Mouse (Mus musculus) subcutaneous adipose tissue, adult 2 months (tissue): ENCODE results near the gene Ksr1. TPM values are rescaled to one million over a fixed set of nuclear protein-coding genes. Genes with fewer than 3 reads are reported as not detected.

Experiments used
- polyA plus RNA-seq: library from polyadenylated mRNA; depleted of rRNA; stranded (reverse); fragments of >200 nt; gene quantifications from 2 replicates; pipeline ENCODE4 v1.2.3, GENCODE M21; 2012; ENCODE audit warnings: low replicate concordance; rRNA removed

Gene Ksr1
- polyA plus RNA-seq, result 27.8 and 32.7 TPM in 2 replicates

GRCm38 (mm10) chr11:79146331-79146767 is at the start of gene Ksr1:
Gene Ksr1 (minus strand): TSS chr11:79146407.

GRCm38 (mm10) chr11:78984483-78985177 is 161.6 kb downstream of the Ksr1 start, which contains the start of gene Lgals9:
Gene Lgals9 (minus strand): TSS chr11:78984946.

Other genes with a start within 250 kb of the Ksr1 start
- gene Nos2, start 225.6 kb downstream of the Ksr1 start, polyA plus RNA-seq, result 4.5 and 11.9 TPM in 2 replicates
- gene Lgals9, start 161.5 kb downstream of the Ksr1 start, polyA plus RNA-seq, result 193 and 231 TPM in 2 replicates
- gene Wsb1, start 108.3 kb upstream of the Ksr1 start, polyA plus RNA-seq, result 45.7 and 70.5 TPM in 2 replicates
- not detected in 2 replicates for gene Gm9964, start 150.5 kb upstream of the Ksr1 start, polyA plus RNA-seq
- gene Nf1, start 193.3 kb upstream of the Ksr1 start, polyA plus RNA-seq, result 16.1 and 19.5 TPM in 2 replicates